Mouse (Mus musculus): ENCODE data around the gene Rab23. TPM values are rescaled to one million over a fixed set of nuclear protein-coding genes. Genes with fewer than 3 reads are reported as not detected.
A peak's percentile ranks its signal among the peaks of the same experiment; 100 is the strongest.

Gene Rab23
- 30.9 and 33.2 TPM in 2 replicates for polyA plus RNA-seq (2016; fragmentation: Nextera tagmentation; extraction: Ambion mirVana)

- peak; percentile 81 for DNase-seq (ENCODE audit: low spot score)
- Histone ChIP-seq H3K4me3 (peak within 1 kb of the TSS; percentile 90), H3K4me1 (peaks cover 20% of the 10 kb centered on the region), H3K36me3 (peaks cover 33% of the 10 kb centered on the region), H3K27me3 (ENCODE audit: low read depth, poor library complexity, severe bottlenecking) (no peaks in the 10 kb centered on the region), H3K9me3 (replicated peaks) (no peaks in the 10 kb centered on the region), H3K27ac (replicated peaks) (peak within 1 kb of the TSS; percentile 94)
- under 1% methylated on average over 54 of the region's 54 CpGs for WGBS
Measured at GRCm38 (mm10) chr1:33719733-33720225, at the start of gene Rab23. Gene Rab23 (plus strand): TSS chr1:33719887.

DNA sequence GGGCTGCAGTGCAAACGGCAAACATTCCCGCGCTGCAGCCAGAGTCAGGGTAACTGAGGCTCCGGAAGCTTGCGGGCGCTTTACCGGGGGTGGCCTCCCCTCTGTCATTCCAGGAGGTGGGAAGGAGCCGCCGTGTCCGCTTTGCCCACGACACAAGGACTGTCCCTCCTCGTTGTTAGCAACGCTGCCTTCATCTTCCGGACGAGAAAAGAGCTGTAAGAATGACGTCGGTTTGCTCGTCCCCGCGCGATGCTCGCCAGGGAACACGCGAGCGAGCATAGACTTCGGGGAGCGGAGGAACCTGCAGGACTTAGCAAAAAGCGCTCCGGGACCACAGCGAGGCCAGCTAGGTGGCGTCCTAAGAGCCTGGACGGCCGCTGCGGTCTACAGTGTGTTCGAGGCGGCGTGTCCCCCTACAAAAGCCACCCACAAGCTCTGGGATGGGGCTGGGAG lies 49.5 kb upstream of the Rab23 start:
- Histone ChIP-seq H3K4me3 (peak overlapping the region; percentile 71), H3K27ac (replicated peaks) (peak overlapping the region; percentile 87), H3K4me1 (peaks cover 24% of the 10 kb centered on the region), H3K27me3 (ENCODE audit: low read depth, poor library complexity, severe bottlenecking) (no peaks in the 10 kb centered on the region), H3K9me3 (replicated peaks) (no peaks in the 10 kb centered on the region), H3K36me3 (peaks cover 31% of the 10 kb centered on the region)
- peak; percentile 74 for DNase-seq (ENCODE audit: low spot score)
- WGBS = under 1% methylated on average over 37 of the region's 37 CpGs

- no peaks in the 10 kb centered on the region for H3K27me3 ChIP-seq (ENCODE audit: low read depth, poor library complexity, severe bottlenecking)
- H3K27ac ChIP-seq (replicated peaks) = no peak overlapping the region
- peaks cover 18% of the 10 kb centered on the region for H3K36me3 ChIP-seq
- no peak for DNase-seq (ENCODE audit: low spot score)
- WGBS = 88% methylated on average over 5 of the region's 5 CpGs
- H3K4me3 ChIP-seq = no peak overlapping the region
- no peaks in the 10 kb centered on the region for H3K9me3 ChIP-seq (replicated peaks)
- peaks cover 24% of the 10 kb centered on the region for H3K4me1 ChIP-seq
Measured at GRCm38 (mm10) chr1:33671441-33671840, 48.2 kb upstream of the Rab23 start.

DNA sequence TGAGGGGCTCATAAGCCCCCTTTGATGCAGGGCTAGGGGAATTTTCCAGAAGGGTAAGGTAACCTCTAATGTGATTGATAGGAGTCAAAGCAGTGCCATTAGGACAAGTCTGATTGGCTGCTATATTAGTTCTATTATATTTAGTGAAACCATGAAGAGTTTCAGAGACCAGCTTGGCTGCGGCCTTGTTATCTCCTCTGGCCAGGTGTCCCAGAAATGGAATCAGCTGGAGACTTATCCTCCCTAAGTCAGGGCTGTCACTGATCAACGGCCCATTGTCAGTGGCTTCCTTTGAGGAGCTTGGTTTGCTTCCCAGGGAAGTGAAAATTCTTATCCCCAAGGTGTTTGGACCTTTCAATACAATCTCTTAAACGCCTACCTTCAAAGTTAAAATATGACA lies 47.6 kb upstream of the Rab23 start:
- no peaks in the 10 kb centered on the region for H3K9me3 ChIP-seq (replicated peaks)
- H3K4me1 ChIP-seq = peaks cover 24% of the 10 kb centered on the region
- H3K4me3 ChIP-seq = no peak overlapping the region
- no peak overlapping the region for H3K27ac ChIP-seq (replicated peaks)
- H3K36me3 ChIP-seq = peaks cover 12% of the 10 kb centered on the region
- DNase-seq (ENCODE audit: low spot score) = no peak
- H3K27me3 ChIP-seq (ENCODE audit: low read depth, poor library complexity, severe bottlenecking) = no peaks in the 10 kb centered on the region
- WGBS = 71% methylated on average over 3 of the region's 3 CpGs

DNA sequence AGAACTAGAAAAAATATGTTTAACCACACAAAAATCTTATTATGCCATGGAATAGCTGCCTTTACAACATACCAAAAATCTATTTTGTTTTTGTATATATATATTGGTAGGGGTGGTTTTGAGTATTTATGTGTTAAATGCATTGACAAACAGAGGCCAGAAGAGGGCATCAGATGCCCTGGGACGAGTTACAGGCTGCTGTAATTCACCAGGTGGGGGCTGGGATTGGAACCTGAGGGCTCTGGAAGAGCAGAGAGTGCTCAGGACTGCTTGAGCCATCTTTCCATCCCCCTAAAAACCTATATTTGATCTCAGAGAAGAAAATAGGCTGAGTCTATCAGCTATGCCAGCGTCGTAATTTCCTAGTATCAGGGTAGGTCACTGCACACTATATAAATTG lies 47.2 kb upstream of the Rab23 start:
- WGBS = 28% methylated on average over 3 of the region's 3 CpGs
- Histone ChIP-seq H3K4me1 (peaks cover 24% of the 10 kb centered on the region), H3K4me3 (no peak overlapping the region), H3K9me3 (replicated peaks) (no peaks in the 10 kb centered on the region), H3K27me3 (ENCODE audit: low read depth, poor library complexity, severe bottlenecking) (no peaks in the 10 kb centered on the region), H3K27ac (replicated peaks) (no peak overlapping the region), H3K36me3 (peaks cover 8% of the 10 kb centered on the region)
- DNase-seq (ENCODE audit: low spot score) = peak; percentile 33

GRCm38 (mm10) chr1:33673158-33673960 lies 46.3 kb upstream of the Rab23 start:
- 83% methylated on average over 17 of the region's 17 CpGs for WGBS
- Histone ChIP-seq H3K4me3 (no peak overlapping the region), H3K27me3 (ENCODE audit: low read depth, poor library complexity, severe bottlenecking) (no peaks in the 10 kb centered on the region), H3K9me3 (replicated peaks) (no peaks in the 10 kb centered on the region), H3K27ac (replicated peaks) (no peak overlapping the region), H3K36me3 (no peaks in the 10 kb centered on the region), H3K4me1 (peaks cover 16% of the 10 kb centered on the region)
- DNase-seq (ENCODE audit: low spot score) = no peak

GRCm38 (mm10) chr1:33680435-33680834 lies 39.3 kb upstream of the Rab23 start:
- H3K36me3 ChIP-seq = no peaks in the 10 kb centered on the region
- H3K27me3 ChIP-seq (ENCODE audit: low read depth, poor library complexity, severe bottlenecking) = no peaks in the 10 kb centered on the region
- peaks cover under 1% of the 10 kb centered on the region; the same call in 1 of the 2 replicates for H3K9me3 ChIP-seq (replicated peaks)
- no peak overlapping the region for H3K4me3 ChIP-seq
- H3K27ac ChIP-seq (replicated peaks) = no peak overlapping the region
- WGBS = 56% methylated on average over 4 of the region's 4 CpGs
- no peaks in the 10 kb centered on the region; the same call in 1 of the 2 replicates for H3K4me1 ChIP-seq
- no peak for DNase-seq (ENCODE audit: low spot score)

DNA sequence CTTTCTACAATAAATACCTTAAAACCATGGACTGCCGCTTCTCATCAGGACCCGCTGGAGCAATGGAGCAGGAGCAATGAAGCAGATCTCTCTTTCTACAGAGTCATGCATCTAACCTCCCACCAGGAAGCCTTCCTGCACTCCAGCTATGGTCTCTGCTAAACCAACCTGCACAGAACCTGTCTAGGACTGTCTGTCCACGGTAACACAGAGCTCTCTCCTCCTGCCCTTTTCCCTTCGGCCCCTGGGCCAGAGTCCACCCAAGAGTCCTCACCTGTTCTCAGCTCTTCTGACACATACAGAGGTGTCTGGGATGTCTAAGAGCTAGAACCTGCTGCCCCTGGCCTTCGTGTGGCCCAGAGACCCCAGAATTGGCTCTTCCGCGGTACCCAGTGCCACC lies 38.8 kb upstream of the Rab23 start:
- Histone ChIP-seq H3K36me3 (no peaks in the 10 kb centered on the region), H3K27ac (replicated peaks) (no peak overlapping the region), H3K4me3 (no peak overlapping the region), H3K9me3 (replicated peaks) (peaks cover 4% of the 10 kb centered on the region; the same call in 1 of the 2 replicates), H3K27me3 (ENCODE audit: low read depth, poor library complexity, severe bottlenecking) (no peaks in the 10 kb centered on the region), H3K4me1 (no peaks in the 10 kb centered on the region; the same call in 1 of the 2 replicates)
- no peak for DNase-seq (ENCODE audit: low spot score)
- 92% methylated on average over 7 of the region's 7 CpGs for WGBS

DNA sequence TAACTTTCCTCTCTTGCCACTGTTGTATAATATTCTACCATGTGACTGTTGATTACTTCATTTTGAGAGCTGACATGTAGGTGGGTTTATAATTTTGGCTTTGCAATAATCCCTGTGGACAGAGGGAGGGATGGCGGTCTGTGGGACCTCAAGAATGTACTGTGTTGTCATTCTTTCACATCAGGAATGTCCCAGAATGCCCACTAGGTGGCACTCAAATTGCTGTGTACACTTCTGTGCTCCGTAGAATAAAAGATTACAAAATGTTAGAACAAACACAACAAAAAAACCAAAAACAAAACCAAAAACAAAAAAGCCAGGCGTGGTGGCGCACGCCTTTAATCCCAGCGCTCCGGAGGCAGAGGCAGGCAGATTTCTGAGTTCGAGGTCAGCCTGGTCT lies 35.2 kb upstream of the Rab23 start:
- no peaks in the 10 kb centered on the region for H3K36me3 ChIP-seq
- peaks cover 7% of the 10 kb centered on the region; the same call in 1 of the 2 replicates for H3K9me3 ChIP-seq (replicated peaks)
- no peaks in the 10 kb centered on the region; the same call in 1 of the 2 replicates for H3K4me1 ChIP-seq
- no peaks in the 10 kb centered on the region for H3K27me3 ChIP-seq (ENCODE audit: low read depth, poor library complexity, severe bottlenecking)
- WGBS = 72% methylated on average over 8 of the region's 8 CpGs
- no peak overlapping the region for H3K4me3 ChIP-seq
- no peak overlapping the region for H3K27ac ChIP-seq (replicated peaks)
- DNase-seq (ENCODE audit: low spot score) = no peak

DNA sequence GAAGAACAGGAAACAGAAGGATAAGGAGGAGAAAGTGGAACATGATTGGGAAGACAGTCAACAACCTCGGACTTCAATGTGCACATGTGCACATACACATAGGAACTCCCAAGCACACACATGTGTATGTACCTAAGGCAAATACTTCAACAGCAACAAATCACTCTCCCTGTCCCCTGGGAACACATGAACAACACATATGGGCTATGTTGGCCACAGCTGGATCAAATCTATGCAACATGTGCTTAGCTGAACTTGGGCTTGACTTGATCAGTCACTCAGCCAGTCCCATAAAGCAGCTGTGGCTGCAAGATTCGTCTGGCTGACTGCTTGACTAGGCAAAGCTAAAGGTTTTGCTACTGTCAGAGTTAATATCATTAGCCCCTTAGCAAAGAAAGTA lies 30.9 kb upstream of the Rab23 start:
- H3K36me3 ChIP-seq = no peaks in the 10 kb centered on the region
- no peak overlapping the region for H3K27ac ChIP-seq (replicated peaks)
- DNase-seq (ENCODE audit: low spot score) = no peak
- H3K4me1 ChIP-seq = no peaks in the 10 kb centered on the region
- H3K4me3 ChIP-seq = no peak overlapping the region
- H3K27me3 ChIP-seq (ENCODE audit: low read depth, poor library complexity, severe bottlenecking) = no peaks in the 10 kb centered on the region
- 77% methylated on average over 2 of the region's 2 CpGs for WGBS
- H3K9me3 ChIP-seq (replicated peaks) = peaks cover 7% of the 10 kb centered on the region; the same call in 1 of the 2 replicates

GRCm38 (mm10) chr1:33689446-33690086 lies 30.1 kb upstream of the Rab23 start:
- Histone ChIP-seq H3K36me3 (no peaks in the 10 kb centered on the region), H3K27ac (replicated peaks) (no peak overlapping the region), H3K4me1 (no peaks in the 10 kb centered on the region), H3K9me3 (replicated peaks) (peaks cover 7% of the 10 kb centered on the region; the same call in 1 of the 2 replicates), H3K4me3 (no peak overlapping the region), H3K27me3 (ENCODE audit: low read depth, poor library complexity, severe bottlenecking) (no peaks in the 10 kb centered on the region)
- no peak for DNase-seq (ENCODE audit: low spot score)
- 88% methylated on average over 8 of the region's 8 CpGs for WGBS

- Histone ChIP-seq H3K4me3 (no peak overlapping the region), H3K9me3 (replicated peaks) (peaks cover 7% of the 10 kb centered on the region; the same call in 1 of the 2 replicates), H3K36me3 (no peaks in the 10 kb centered on the region), H3K27me3 (ENCODE audit: low read depth, poor library complexity, severe bottlenecking) (no peaks in the 10 kb centered on the region), H3K4me1 (no peaks in the 10 kb centered on the region), H3K27ac (replicated peaks) (no peak overlapping the region)
- no peak for DNase-seq (ENCODE audit: low spot score)
- WGBS = 51% methylated on average over 4 of the region's 4 CpGs
Measured at GRCm38 (mm10) chr1:33690087-33690448, 29.6 kb upstream of the Rab23 start.

DNA sequence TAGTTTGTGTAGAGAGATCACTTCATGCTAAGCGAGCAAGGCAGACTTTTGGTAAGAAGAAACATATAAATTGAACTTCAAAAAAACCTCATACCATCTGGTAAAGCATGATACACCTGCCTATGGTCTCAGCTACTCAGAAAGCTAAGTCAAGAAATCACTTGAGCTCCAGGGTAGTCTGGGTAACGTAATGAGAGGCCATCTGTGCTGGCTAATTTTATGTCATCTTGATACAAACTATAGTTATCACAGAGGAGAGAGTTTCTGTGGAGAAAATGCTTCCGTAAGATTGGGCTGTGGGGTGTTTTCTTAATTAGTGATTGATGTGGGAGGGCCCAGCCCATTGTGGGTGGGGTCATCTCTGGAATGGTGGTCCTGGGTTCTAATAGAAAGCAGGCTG lies 25.8 kb upstream of the Rab23 start:
- no peaks in the 10 kb centered on the region for H3K27me3 ChIP-seq (ENCODE audit: low read depth, poor library complexity, severe bottlenecking)
- no peaks in the 10 kb centered on the region for H3K9me3 ChIP-seq (replicated peaks)
- no peak overlapping the region for H3K4me3 ChIP-seq
- no peaks in the 10 kb centered on the region for H3K36me3 ChIP-seq
- 89% methylated on average over 3 of the region's 3 CpGs for WGBS
- no peak overlapping the region for H3K27ac ChIP-seq (replicated peaks)
- no peak for DNase-seq (ENCODE audit: low spot score)
- H3K4me1 ChIP-seq = no peaks in the 10 kb centered on the region

Data from midbrain, embryonic 10.5 days (tissue).